Mouse (Mus musculus) lung, adult 2 months (tissue): ENCODE results near the gene Rergl.

Source experiments
- CTCF ChIP-seq: fragments of 200-500 bp; IDR thresholded peaks from 2 replicates; pipeline ENCODE4 v1.5.1; 2011; ENCODE audit warnings: mild to moderate bottlenecking, low read length, control low read depth; ENCODE audit not compliant: insufficient read depth
- POLR2A ChIP-seq: fragments of 200-500 bp; IDR thresholded peaks from 2 replicates; pipeline ENCODE4 v1.6.1; 2011; ENCODE audit warnings: low read depth, mild to moderate bottlenecking, control low read depth, low read length, borderline replicate concordance; ENCODE audit errors: extremely low read depth

- no peak for TF ChIP-seq CTCF
- no peak for TF ChIP-seq POLR2A
Observed at GRCm38 (mm10) chr6:139514938-139515510, 13.2 kb upstream of the Rergl start.
